Mouse (Mus musculus): ENCODE data around the gene Gm8127.
"Not testable (repeated sequence)": the region's sequence is repeated elsewhere in the genome, so short reads cannot be mapped to it uniquely, and the experiment has no call there.

Gene Gm8127

DNA sequence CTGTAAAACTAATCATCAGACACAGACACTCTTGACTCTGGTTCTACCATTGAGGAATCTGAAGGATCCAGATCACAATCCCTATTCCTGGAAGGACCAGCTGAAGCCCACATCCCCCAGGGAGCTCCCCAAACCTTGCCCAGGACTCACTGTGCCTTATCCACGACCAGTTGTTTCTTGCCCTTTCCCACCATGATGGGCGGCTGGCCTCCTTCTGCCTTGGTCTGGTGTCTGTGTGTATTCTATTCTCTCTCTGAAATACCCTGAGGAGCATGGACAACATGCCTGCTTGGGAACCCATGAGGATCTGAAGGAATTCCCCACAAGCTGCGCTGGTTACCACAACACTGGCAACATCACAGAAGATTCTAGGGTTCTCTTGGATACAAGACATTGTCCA, at the start of gene Gm8127:
Gm8127 (minus strand) TSS at position 330 of the 400 bp plus-strand sequence.
- not testable (repeated sequence) for DNase-seq (ENCODE audit: low spot score)

DNA sequence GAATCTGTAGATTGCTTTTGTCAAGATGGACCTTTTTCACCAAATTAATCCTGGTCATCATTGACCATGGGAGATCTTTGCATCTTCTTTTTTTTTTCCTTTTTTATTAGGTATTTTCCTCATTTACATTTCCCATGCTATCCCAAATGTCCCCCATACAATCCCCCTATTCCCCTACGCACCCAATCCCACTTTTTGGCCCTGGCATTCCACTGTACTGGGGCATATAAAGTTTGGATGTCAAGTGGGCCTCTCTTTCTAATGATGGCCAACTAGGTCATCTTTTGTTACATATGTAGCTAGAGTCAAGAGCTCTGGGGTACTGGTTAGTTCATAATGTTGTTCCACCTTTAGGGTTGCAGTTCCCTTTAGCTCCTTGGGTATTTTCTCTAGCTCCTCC, 44.0 kb upstream of the Gm8127 start:
- not testable (repeated sequence) for DNase-seq (ENCODE audit: low spot score)

DNA sequence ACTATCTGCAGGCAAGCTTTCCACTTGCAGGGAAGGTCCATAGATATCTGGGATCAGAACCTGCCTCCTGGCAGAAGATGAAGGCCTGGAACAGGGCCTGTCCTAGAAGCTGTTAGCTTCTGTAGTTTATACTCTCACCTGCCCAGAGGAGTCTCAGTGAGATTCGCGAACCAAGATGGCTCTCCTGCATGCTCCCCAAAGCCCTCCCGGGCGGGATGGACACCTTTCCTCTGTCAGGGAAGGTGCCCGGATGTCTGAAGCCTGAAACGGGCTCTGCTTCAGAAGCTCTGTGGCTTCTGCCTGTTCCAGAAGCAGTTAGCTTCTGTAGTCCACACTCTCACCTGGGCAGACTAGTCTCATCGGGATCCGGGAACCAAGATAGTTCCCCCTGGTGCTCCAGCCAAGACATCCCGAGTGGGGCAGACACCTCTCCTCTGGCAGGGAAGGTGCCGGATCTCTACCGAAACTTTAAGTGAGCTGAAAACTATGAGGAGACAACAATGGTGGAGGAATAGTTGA, 37.8 kb upstream of the Gm8127 start:
- DNase-seq (ENCODE audit: low spot score) = not testable (repeated sequence)

DNA sequence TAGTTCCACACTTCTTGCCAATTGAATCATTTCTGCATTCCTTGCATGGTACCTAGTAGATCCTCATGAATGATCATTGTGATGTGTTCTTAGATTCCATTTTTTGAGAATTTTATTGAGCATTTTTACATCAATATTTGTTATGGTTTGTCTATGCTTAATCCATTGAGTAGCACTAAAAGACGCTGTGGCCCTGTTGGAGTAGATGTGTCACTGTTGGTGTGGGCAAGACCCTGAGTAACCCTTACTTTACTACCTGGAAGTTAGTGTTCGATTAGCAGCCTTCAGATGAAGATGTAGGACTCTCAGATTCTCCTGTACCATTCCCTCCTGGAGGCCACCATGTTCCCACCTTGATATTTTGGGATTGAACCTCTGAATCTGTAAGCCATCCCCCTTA, 35.0 kb upstream of the Gm8127 start:
- DNase-seq (ENCODE audit: low spot score) = not testable (repeated sequence)

DNA sequence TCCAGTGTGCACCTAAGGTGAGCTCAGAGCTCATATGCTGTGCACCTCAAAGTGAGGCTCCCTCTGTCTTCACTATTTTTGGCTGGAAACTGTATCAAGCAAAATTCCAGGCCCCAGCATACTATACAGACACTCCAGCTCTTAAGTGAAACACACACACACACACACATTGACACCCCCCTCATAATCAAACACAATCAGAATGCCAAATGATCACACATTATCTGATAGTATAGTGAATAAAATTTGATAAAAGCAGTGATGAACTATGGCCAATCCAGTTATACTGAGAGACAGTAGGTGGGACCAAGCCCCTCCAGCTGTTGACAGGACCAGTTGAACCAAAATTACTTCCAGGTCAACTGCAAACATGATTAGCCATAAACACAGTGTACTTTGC, 25.9 kb upstream of the Gm8127 start:
- DNase-seq (ENCODE audit: low spot score) = not testable (repeated sequence)

DNA sequence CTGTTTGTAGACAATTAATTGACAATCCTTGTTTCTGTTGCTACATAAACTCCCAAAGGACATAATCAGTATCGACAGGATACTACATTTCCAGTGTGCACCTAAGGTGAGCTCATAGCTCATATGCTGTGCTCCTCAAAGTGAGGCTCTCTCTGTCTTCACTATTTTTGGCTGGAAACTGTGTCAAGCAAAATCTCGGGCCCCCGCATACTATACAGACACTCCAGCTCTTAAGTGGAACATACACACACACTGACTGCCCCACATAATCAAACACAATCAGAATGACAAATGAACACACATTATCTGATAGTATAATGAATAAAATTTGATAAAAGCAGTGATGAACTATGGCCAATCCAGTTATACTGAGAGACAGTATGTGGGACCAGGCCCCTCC, 15.0 kb downstream of the Gm8127 start:
- not testable (repeated sequence) for DNase-seq (ENCODE audit: low spot score)

DNA sequence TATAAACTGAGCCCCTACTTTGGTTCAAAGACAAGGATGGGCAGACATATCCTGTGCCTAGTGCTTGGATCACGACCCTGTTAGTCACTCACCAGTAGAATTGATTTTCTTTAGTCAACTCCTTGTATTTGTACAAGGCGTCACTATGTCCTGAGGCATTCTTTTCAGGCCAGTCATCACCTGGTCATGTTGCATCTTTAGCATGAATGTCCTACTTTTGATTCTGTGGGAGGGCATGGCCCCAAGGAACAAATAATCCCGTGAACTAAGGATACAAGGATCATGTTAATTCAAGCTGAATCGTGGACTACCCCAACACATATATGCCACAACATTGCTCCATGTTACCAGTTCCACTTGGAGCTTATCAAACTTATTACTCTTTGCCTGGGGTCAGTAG, 15.5 kb downstream of the Gm8127 start:
- DNase-seq (ENCODE audit: low spot score) = not testable (repeated sequence)

DNA sequence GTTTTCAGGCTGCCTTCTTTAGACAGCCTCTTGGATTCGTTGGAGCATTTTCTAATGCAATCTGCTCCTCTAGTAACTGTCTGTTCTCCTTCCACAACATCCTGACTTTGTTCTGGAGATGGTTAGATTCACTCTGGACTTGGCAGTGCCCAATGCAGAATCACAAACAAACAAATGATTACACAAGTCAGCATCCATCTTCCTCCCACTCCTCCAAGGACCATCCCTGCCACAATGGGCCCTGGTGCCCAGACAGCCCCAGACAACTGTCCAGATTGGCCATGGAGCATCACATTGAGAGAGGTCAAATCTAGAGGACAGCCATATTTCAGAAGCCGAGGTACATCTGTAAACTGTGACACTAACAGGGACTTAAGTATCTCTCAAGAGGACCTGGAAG, 16.2 kb downstream of the Gm8127 start:
- not testable (repeated sequence) for DNase-seq (ENCODE audit: low spot score)

DNA sequence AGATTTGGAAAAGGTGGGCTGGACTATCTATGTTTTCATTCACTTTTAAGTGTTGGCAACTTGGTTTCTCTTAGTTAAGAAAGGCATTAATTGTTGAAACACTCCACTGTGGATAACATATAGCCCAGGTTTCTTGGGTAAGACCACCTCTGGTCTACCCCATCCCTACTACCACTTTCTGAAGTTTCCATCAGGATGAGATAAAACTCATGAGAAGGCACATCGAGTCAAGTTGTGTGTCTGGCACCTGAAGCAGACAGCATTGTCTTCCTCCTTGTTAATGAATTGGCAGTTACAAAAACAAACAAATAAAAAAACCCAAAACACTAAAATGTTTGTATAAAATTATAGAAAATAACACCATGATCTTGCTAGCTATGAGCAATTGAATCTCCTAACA, 17.9 kb downstream of the Gm8127 start:
- not testable (repeated sequence) for DNase-seq (ENCODE audit: low spot score)

DNA sequence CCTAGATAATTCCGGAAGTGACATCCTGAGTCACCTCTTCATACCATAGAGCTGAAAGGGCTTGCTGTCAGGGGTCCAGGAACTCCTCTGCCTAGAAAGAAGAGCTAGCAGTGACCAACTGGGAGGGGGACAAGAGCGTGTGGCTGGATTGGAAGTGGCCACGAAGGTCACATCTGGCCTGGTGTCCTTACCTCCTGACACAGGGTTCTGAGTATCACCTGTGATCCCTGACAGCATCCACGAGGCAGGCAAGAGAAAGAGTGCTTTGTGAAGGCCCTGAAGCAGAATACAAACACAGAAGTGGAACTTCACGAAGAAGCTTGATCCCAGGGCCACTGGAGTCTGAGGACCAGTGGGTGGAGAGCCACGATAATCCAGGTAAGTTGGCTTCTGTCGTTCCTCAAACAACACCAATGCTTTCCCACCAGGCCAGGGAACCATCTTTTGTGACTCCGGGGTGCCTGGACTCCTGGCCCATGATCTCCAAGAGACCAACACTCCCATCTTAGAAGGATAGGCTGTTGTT, 18.6 kb downstream of the Gm8127 start, which contains the start of gene Gm9732:
Gm9732 (plus strand) TSS at position 51 of the 526 bp plus-strand sequence.
- DNase-seq (ENCODE audit: low spot score) = not testable (repeated sequence)

DNA sequence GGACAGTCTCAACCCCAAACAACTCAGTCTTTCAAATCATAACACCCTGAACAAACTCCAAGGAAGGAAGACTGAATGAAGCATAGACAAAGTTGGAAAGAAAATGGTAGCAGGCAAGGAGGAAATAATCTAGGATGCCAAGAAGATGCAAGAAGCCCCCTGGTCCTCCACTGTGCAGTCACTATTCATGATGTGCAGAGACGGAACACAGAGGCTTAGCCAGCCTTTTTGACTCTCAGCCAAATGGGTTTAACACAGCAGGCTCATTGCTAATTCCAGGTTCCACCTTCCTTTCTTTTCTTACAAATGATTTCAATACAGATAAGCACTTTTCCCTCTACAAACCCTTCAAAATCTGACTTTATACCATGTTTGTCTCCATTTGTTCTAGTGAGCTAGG, 20.5 kb downstream of the Gm8127 start:
- DNase-seq (ENCODE audit: low spot score) = not testable (repeated sequence)

DNA sequence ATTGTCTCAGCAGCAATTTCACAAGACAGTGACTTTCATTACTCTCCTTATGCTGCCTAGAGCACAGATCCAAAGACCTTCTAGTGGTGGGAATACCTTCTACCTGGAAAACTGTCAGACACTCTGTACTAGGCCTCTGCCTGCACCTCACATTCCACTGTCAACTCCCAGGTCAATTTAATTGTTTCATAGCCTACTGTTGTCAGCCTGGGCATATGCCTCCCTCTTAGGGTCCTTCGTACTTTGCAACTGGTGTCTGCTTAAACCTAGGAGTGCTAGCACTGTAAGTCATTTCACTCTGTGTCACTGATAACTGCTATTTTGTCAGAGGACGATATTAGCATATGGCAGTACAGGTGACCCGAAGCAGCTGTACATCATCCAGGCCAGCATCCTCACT, 24.4 kb downstream of the Gm8127 start:
- not testable (repeated sequence) for DNase-seq (ENCODE audit: low spot score)

DNA sequence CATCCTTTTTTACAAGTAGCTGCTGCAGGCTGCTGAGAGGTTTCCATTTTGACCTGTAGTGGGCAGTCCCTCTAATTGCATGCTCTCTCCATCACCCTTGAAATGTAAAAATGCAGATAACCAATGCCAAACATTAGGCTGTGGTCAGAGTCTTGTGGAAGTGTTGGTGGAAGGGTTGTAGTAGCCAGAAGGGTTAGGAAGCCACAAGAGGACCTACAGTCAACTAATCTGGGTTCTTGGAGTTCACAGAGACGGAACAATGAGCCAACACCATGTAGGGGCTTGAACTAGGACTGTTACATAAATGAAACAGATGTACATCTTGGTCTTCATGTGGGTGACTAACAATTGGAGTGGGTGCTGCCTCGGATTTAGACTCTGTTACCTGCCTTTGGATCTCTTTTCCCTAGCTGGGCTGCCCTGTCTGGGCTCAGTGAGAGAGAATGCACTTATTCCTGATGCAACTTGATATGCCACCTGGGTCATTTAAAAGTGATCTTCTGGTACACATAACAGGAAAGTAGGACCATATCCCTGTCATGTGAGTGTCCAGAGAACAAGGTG, 25.0 kb downstream of the Gm8127 start:
- not testable (repeated sequence) for DNase-seq (ENCODE audit: low spot score)

DNA sequence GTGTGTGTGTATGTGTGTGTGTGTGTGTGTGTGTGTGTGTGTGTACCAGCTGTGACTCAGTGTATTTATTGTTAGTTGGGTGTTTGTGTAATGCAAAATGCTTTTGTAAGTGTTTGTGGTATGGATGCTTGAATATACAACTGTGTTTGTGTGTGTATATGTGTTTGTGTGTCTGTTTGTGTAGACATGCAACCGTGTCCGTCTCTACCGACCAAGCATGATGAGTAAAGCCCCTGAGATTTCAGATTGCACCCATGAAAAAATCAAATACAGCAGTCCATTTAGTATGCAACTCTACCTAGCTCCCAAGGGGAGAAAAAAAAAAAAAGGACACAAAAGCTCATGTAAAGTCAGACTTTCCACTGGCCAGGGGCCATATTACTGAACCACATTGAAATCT, 30.2 kb downstream of the Gm8127 start:
- DNase-seq (ENCODE audit: low spot score) = not testable (repeated sequence)

DNA sequence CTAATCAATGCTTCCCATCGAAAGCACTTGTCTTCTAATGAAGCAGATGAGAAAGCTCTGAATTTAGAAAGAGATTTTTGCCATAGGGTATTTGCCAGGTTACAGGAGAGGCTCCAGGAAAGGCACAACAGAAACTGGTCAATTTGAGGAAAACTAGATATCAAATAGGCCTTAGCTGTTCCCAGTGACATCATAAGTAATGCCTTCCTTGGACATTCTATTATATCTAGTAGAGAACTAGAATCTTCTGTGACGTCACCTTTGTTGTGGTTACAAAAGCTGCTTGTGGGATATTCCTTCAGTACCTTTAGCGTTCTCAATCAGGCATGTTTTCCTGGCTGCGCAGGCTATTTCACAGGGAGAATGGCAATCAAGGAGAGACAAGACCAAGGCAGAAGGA, 35.3 kb downstream of the Gm8127 start, which contains the start of gene Gm8126:
Gm8126 (plus strand) TSS at position 301 of the 400 bp plus-strand sequence.
- not testable (repeated sequence) for DNase-seq (ENCODE audit: low spot score)

DNA sequence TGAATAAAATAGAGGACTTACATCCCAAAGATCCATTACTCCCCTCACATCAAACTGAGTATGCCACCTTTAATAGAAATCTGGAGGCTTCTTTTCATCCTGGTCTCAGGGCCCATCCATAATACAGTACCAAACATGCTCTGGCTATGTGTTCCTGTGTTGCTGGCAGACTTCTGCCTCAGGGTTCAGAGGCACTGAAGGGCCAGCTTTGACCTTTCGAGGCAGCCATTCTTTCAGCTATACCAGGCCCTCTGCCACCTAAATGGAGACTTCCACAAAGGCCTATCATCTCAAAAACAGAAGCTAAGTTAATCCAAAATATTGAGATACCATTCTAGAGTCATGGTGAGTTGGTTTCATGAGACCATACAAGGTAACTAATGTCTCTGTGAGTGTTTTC, 37.1 kb downstream of the Gm8127 start:
- not testable (repeated sequence) for DNase-seq (ENCODE audit: low spot score)

DNA sequence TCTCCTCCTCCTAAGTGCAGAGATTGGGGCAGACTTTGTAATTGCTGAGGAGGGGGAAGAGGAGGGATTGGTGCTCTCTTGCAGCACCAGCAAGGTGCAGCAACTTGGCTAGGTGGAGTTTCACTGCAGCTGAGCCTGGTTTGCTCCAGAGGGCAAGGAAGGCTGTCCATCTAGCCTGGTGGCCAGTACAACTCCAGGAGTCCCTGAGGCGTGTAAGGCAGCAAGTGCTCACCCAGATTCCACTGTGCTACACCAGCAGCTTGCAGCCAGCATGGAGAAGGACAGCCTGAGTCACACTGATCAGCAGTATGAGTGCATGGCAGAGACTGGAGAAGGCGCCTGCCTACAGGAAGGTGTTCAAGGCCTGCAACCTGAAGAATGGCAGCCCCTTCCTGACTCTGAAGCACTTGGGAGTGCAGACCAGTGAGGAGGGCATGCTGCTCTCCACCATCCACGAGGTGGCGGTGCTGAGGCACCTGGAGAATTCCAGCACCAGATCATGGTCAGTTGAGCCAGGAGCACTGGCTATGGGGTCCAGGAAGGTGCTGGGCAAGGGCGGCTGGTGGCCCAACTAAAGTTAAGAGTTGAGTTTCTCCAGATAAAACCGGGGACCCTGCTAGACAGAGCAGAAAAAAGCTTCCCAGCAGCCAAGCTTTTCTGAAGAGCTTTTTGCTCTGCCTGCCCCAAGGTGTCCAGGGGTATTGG, 42.9 kb downstream of the Gm8127 start:
- DNase-seq (ENCODE audit: low spot score) = not testable (repeated sequence)

DNA sequence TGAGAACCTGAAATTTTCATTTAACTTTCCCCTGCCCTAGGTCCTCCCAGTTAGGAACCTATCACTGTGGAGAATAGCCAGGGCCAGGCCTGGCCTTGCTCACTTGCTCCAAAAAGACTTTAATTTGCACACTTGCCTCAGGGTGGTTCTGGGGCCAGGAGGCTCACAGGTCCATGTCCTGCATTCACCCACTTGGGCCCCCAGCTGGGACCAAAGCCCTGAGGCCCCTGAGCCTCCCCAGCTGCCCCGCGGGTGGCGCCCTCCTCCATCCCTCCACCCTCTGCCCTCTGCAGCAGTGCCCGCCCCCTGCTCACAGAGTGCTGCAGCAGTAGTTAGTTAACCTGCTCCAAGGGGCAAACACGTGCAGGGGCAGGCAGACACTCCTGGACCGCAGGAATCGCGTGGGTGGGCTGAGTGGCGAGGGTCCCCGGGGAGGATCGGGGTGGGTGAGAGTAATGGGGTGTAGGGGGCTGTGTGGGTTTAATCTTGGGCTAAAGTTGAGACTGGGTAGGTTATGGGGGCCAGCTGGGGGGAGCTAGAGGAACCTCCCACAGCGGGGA, 43.9 kb downstream of the Gm8127 start:
- not testable (repeated sequence) for DNase-seq (ENCODE audit: low spot score)
